Mouse (Mus musculus): Measurements from ENCODE around the gene Cenps. TPM values are rescaled to one million over a fixed set of nuclear protein-coding genes. Genes with fewer than 3 reads are reported as not detected.

Gene Cenps
- 29.7 and 38.6 TPM in 2 replicates for polyA plus RNA-seq (2016; fragmentation: Nextera tagmentation; extraction: Ambion mirVana)

DNA sequence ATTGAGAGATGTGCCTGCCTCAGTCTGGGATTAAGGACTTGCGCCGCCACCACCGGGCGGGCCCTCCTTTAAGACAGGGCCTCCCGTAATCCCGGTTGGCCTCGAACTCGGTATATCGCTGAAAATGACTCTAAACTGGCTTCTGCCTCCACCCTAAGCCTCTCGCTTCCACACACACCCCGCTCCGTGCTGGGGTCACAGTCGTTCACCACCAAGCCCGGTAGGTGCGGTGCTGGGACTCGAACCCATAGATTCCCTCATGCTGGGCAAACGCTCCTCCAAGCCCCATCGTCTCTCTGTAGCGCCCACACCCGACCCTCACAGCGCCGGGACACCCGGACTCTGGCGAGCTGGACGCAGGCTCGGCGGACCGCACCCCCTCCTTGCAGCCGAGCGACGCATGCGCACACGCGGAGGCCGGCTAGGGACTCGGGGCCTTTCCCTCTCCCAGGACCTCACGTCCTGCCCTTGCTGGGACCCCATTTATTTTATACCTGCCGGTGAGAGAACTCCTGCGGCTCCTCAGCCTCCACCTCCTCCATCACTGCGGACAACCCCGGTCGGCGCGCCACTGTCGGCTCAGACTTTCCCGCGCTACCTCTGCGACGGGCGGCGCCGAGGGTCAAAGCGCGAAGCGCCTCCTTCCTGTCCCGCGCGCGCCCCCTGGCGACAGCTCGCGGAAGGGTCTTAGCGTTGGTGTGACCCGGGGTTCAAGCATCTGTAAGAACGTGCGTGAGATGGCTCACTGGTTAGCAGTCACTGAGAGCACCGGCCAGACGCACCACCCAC is at the start of gene Cenps:
Gene Cenps, minus strand, starts transcription at position 648 of the 789 bp plus-strand sequence.
- Histone ChIP-seq H3K4me3 (peak within 1 kb of the TSS; percentile 79), H3K36me3 (peaks cover 3% of the 10 kb centered on the region; the same call in 1 of the 2 replicates), H3K4me1 (peaks cover 10% of the 10 kb centered on the region; the same call in 1 of the 2 replicates), H3K27ac (peak within 1 kb of the TSS; percentile 88), H3K27me3 (ENCODE audit: insufficient read depth, poor library complexity, severe bottlenecking) (no peaks in the 10 kb centered on the region), H3K9me3 (no peaks in the 10 kb centered on the region)
- peak; percentile 96 for DNase-seq (ENCODE audit: low spot score)
- 2% methylated on average over 68 of the region's 68 CpGs for WGBS

DNA sequence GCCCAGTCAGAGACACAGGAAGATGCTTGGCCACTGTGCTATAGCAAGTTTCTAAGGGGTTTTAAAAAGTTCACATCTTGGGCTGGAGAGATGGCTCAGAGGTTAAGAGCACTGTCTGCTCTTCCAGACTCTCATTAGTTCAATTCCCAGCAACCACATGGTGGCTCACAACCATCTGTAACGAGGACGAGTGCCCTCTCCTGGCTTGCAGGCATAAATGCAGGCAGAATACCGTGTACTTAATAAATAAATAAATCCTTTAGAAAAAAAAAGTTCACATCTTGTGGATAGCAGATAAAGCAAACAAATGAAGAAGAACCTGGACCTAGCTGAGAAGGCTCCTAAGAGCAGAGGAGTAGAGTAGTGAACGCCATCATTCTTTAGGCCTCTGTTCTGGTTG is 45.3 kb upstream of the Cenps start:
- no peak for DNase-seq (ENCODE audit: low spot score)
- Histone ChIP-seq H3K4me3 (no peak overlapping the region), H3K27ac (no peak overlapping the region), H3K27me3 (ENCODE audit: insufficient read depth, poor library complexity, severe bottlenecking) (no peaks in the 10 kb centered on the region), H3K4me1 (0 out of 2 replicates have a peak, but pooled peaks cover 10% of the 10 kb centered on the region), H3K9me3 (no peaks in the 10 kb centered on the region), H3K36me3 (peaks cover 74% of the 10 kb centered on the region)
- WGBS, result 48% methylated on average over 4 of the region's 4 CpGs

DNA sequence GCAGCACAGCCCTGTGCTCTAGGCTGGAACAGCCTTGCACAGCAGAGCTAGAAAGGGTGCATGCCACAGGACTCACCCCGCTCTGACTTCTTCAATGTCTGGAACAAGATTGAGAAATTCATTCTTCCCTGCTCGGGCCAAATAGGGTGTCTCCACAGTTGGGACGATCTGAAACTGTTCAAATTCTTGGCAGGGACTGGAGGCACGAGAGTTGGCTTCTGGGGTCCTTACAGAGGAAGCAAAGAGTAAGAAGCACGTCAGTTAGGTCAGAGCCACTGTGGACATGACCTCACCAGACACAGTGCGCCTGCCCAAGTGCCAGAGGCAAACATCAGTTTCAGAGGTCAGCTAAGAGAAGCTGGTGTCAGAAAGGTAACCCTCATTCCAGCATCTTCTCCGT is 44.8 kb upstream of the Cenps start:
- Histone ChIP-seq H3K27me3 (ENCODE audit: insufficient read depth, poor library complexity, severe bottlenecking) (no peaks in the 10 kb centered on the region), H3K27ac (no peak overlapping the region), H3K36me3 (peaks cover 68% of the 10 kb centered on the region), H3K4me3 (no peak overlapping the region), H3K4me1 (0 out of 2 replicates have a peak, but pooled peaks cover 10% of the 10 kb centered on the region), H3K9me3 (no peaks in the 10 kb centered on the region)
- no peak for DNase-seq (ENCODE audit: low spot score)
- WGBS, result 86% methylated on average over 7 of the region's 7 CpGs

DNA sequence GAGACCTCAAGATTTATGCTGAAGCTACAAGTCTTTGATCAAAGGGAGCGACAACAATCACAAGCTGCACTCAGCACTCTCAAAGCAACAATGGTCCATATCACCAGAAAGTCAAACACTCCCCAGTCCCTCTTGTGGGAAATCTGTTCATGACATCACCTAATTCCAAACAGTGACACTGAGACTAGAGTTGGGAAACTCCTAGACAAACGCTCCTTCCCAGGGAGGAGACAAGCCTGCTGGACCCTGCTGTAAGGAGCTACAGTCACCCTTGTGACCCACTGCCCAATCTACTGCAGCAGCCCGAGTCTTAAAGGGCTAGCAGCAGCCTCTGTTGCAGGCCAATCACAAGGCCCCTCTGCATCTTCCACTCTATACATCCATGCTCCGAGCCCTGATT is 42.1 kb upstream of the Cenps start:
- 58% methylated on average over 4 of the region's 4 CpGs for WGBS
- Histone ChIP-seq H3K9me3 (no peaks in the 10 kb centered on the region), H3K4me1 (0 out of 2 replicates have a peak, but pooled peaks cover 10% of the 10 kb centered on the region), H3K36me3 (peaks cover 53% of the 10 kb centered on the region), H3K27ac (no peak overlapping the region), H3K4me3 (no peak overlapping the region), H3K27me3 (ENCODE audit: insufficient read depth, poor library complexity, severe bottlenecking) (no peaks in the 10 kb centered on the region)
- DNase-seq (ENCODE audit: low spot score), result no peak

DNA sequence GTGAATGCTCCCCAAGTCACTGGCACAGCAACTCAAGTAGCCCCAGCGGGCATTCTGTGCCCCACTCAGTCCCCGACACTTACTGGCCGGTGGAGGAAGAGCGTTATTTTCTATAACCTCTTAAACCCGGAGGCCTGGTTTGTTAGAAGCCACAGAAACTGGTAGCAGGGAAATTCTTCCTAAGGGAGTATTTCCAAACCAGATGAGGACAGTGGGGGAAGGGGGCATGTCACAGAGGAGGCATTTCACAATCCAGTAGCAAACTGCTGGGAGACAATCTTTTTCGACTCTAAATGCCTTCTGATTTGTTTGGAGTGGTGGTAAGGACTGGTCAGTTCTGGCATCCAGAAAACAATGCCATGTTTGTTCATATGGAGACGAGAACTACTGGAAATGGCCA is 41.7 kb upstream of the Cenps start:
- peaks cover 48% of the 10 kb centered on the region for H3K36me3 ChIP-seq
- no peak overlapping the region for H3K27ac ChIP-seq

DNA sequence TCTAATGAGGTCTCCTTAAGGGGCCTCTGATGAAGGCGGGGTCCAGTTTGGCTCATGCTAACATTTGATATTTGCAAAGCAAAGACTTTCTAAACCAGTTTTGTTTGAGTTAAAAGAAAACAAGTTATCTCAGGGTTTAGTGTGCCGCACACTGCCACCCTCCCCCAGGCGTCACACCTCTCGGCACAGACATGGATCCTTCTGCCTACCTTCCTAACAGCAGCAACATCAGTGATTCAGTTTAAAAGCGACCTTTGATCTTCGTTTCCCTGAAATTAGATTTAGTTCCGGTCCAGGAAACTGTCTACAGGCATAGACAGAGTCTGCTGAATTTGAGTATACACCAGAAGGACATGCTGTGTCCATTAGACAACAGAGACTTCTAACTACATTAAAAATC is 40.9 kb upstream of the Cenps start:
- no peak for DNase-seq (ENCODE audit: low spot score)
- no peak overlapping the region for H3K4me3 ChIP-seq
- H3K36me3 ChIP-seq, result peaks cover 41% of the 10 kb centered on the region
- peaks cover 10% of the 10 kb centered on the region; the same call in 1 of the 2 replicates for H3K4me1 ChIP-seq
- 79% methylated on average over 7 of the region's 7 CpGs for WGBS
- H3K27me3 ChIP-seq (ENCODE audit: insufficient read depth, poor library complexity, severe bottlenecking), result no peaks in the 10 kb centered on the region
- H3K9me3 ChIP-seq, result no peaks in the 10 kb centered on the region
- H3K27ac ChIP-seq, result no peak overlapping the region

More for the DNA sequence above, 41.7 kb upstream of the Cenps start:
- WGBS, result 82% methylated on average over 7 of the region's 7 CpGs
- Histone ChIP-seq H3K4me1 (0 out of 2 replicates have a peak, but pooled peaks cover 10% of the 10 kb centered on the region), H3K9me3 (no peaks in the 10 kb centered on the region), H3K27me3 (ENCODE audit: insufficient read depth, poor library complexity, severe bottlenecking) (no peaks in the 10 kb centered on the region), H3K4me3 (no peak overlapping the region)
- no peak for DNase-seq (ENCODE audit: low spot score)

DNA sequence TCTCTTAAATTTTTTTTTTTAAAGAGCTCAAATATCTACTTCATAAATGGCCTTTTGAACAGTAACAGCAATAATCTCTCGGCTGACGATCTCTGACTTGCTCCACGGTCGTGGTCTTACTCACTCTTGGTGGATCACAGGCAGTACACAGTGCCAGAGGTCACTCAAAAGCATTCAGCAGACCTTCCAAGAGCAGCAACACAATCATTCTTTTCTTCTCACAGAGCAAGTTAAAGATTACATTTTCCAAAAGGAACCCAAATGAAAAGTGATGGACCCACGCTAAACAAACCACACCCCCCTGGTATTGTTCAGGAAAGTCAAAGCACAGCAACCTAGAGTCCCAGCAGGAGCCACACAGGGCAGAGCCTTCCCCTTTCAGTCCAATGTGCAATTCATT is 39.6 kb upstream of the Cenps start:
- Histone ChIP-seq H3K4me3 (no peak overlapping the region), H3K27ac (no peak overlapping the region), H3K9me3 (no peaks in the 10 kb centered on the region), H3K4me1 (peaks cover 17% of the 10 kb centered on the region), H3K27me3 (ENCODE audit: insufficient read depth, poor library complexity, severe bottlenecking) (no peaks in the 10 kb centered on the region), H3K36me3 (peaks cover 28% of the 10 kb centered on the region)
- no peak for DNase-seq (ENCODE audit: low spot score)
- WGBS, result 70% methylated on average over 5 of the region's 5 CpGs

DNA sequence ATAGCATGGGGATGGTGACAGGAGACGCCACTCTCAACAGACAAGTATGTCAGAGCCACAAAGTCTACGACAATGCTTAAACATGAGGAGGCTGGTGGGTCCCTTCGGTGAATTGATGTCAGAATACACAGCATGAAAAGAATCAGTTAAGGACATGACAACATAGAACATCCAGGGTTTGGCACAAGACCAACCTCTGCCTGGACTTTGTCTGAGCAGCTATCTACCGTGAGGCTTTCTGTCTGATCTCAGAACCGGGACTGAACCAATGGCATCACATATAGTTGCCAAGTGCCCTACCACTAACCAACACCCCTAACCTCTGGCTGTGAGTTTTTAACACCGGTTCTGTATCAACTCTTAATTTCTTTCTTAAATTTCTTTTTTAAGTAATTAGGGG is 39.2 kb upstream of the Cenps start:
- no peak overlapping the region for H3K4me3 ChIP-seq
- no peaks in the 10 kb centered on the region for H3K9me3 ChIP-seq
- no peak for DNase-seq (ENCODE audit: low spot score)
- H3K36me3 ChIP-seq, result peaks cover 24% of the 10 kb centered on the region
- 84% methylated on average over 6 of the region's 6 CpGs for WGBS
- no peaks in the 10 kb centered on the region for H3K27me3 ChIP-seq (ENCODE audit: insufficient read depth, poor library complexity, severe bottlenecking)
- no peak overlapping the region for H3K27ac ChIP-seq
- peaks cover 17% of the 10 kb centered on the region for H3K4me1 ChIP-seq

DNA sequence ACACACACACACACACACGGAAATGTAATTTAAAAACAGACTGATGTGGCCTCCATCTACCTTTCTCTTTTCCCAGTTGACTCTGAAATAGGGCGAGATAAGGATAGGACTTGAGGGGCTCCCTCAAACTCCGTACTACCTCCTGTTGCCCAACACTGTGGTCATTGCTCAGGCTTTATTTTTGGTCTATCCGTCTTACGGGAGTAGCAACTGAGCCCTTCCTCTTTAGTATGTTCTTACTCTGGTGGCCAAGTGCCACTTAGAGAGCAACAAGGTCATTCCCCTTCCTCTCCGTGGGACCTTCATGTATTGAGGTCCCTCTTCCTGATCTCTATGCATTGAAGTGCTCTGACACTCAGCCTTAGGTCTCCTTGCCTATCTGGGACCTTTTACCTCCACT is 36.2 kb upstream of the Cenps start:
- Histone ChIP-seq H3K4me3 (no peak overlapping the region), H3K4me1 (peaks cover 9% of the 10 kb centered on the region), H3K36me3 (peaks cover 3% of the 10 kb centered on the region; the same call in 1 of the 2 replicates), H3K27me3 (ENCODE audit: insufficient read depth, poor library complexity, severe bottlenecking) (no peaks in the 10 kb centered on the region), H3K9me3 (no peaks in the 10 kb centered on the region), H3K27ac (no peak overlapping the region)
- WGBS, result 79% methylated on average over 6 of the region's 6 CpGs
- no peak for DNase-seq (ENCODE audit: low spot score)

DNA sequence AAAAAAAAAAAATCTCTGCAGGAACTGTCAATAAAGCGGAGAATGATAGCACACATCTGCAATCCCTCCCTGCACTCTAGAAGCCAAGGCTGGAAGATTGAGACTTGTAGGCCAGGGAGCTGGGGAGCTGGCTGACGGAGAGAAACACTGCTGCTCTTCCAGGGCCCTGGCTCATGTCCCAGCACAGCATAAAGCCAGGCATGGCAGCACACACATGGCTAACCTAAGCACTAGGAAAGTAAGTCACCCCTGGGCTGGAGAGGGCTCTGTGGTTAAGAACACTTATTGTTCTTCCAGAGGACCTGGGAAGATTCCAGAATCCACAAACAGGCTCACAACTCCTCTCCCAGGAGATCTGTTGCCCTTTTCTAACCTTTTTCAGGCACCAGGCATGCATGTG is 35.2 kb upstream of the Cenps start:
- DNase-seq (ENCODE audit: low spot score), result no peak
- H3K4me3 ChIP-seq, result no peak overlapping the region
- H3K27ac ChIP-seq, result peak overlapping the region; percentile 3; the same call in 1 of the 2 replicates
- H3K4me1 ChIP-seq, result peaks cover 9% of the 10 kb centered on the region
- H3K36me3 ChIP-seq, result peaks cover 3% of the 10 kb centered on the region; the same call in 1 of the 2 replicates
- H3K27me3 ChIP-seq (ENCODE audit: insufficient read depth, poor library complexity, severe bottlenecking), result no peaks in the 10 kb centered on the region
- H3K9me3 ChIP-seq, result no peaks in the 10 kb centered on the region
- 76% methylated on average over 2 of the region's 2 CpGs for WGBS

DNA sequence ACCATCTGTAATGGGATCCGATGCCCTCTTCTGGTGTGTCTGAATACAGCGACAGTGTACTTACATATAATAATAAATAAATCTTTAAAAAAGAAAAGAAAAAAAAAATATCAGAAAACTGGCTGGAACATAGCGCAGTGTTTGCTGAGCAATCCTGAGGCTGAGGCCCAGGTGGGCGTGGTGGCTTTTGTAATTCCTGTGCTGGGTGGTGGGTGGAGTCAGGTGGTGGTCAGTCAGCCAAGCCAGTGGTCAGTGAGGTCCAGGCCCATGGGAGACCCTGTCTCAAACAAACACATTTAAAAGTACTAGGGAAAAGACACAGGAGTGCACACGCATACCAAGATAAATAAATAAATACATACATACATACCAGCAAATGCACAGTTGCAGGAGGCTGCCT is 34.7 kb upstream of the Cenps start:
- Histone ChIP-seq H3K36me3 (peaks cover 3% of the 10 kb centered on the region; the same call in 1 of the 2 replicates), H3K4me3 (no peak overlapping the region), H3K9me3 (no peaks in the 10 kb centered on the region), H3K4me1 (peaks cover 9% of the 10 kb centered on the region), H3K27me3 (ENCODE audit: insufficient read depth, poor library complexity, severe bottlenecking) (no peaks in the 10 kb centered on the region), H3K27ac (peak overlapping the region; percentile 3; the same call in 1 of the 2 replicates)
- no peak for DNase-seq (ENCODE audit: low spot score)
- WGBS, result 87% methylated on average over 5 of the region's 5 CpGs

DNA sequence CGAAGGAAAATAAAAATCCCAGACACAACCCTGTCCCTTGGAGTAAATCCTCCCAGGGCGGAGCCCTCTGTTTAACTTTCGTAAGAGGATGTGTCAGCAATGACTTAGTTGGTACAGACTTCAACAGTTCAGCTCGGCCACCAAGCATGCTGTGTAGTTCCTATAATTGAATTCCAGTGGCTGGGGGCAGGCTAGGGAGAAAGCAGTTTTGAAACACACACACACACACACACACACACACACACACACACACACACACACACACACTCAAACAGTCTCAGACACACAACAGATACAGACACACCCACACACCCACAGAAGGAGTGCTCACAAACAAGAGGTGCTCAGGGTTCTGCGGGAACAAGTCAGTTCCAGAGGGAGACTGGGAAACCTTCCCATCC is 34.2 kb upstream of the Cenps start:
- no peak for DNase-seq (ENCODE audit: low spot score)
- Histone ChIP-seq H3K36me3 (peaks cover 3% of the 10 kb centered on the region; the same call in 1 of the 2 replicates), H3K4me3 (no peak overlapping the region), H3K4me1 (peaks cover 9% of the 10 kb centered on the region), H3K27me3 (ENCODE audit: insufficient read depth, poor library complexity, severe bottlenecking) (no peaks in the 10 kb centered on the region), H3K9me3 (no peaks in the 10 kb centered on the region), H3K27ac (no peak overlapping the region)
- 78% methylated on average over 5 of the region's 5 CpGs for WGBS

DNA sequence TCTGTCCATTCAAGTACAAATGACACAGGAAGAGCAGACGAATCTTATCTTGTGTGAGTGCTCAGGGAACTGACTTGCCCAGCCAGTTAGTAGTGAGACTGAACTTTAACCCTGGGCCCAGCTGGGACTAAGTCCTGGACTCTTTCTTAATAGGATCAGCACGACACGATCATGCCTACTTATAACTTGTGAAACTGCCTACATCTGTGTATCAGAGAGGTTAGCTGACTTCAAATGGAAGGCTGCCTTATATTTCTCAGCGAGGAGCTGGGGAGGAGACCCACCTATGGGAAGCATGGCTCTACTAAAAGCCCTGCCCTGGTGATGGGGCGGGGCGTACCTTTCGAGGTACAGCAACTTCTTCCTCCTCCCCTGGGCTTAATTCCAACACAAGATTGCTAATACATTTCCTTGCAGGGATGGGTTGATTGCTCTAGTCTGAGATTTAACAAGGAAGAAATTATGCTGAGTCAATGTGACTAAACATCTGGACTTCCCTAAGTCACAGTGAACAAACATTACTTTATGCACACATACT is 33.0 kb upstream of the Cenps start:
- Histone ChIP-seq H3K27me3 (ENCODE audit: insufficient read depth, poor library complexity, severe bottlenecking) (no peaks in the 10 kb centered on the region), H3K4me1 (peaks cover 17% of the 10 kb centered on the region), H3K27ac (peak overlapping the region; percentile 42; the same call in 1 of the 2 replicates), H3K4me3 (no peak overlapping the region), H3K36me3 (peaks cover 3% of the 10 kb centered on the region; the same call in 1 of the 2 replicates), H3K9me3 (no peaks in the 10 kb centered on the region)
- WGBS, result 70% methylated on average over 7 of the region's 7 CpGs
- no peak for DNase-seq (ENCODE audit: low spot score)
